Mouse (Mus musculus) small intestine, adult 2 months (tissue): ENCODE measurements around the gene Csrp3. TPM values are rescaled to one million over a fixed set of nuclear protein-coding genes. Genes with fewer than 3 reads are reported as not detected.
A peak's percentile ranks its signal among the peaks of the same experiment; 100 is the strongest.

Experiments
- H3K27ac ChIP-seq: fragments of 200-500 bp; 2 replicates; pipeline ENCODE4 v1.5.1; 2012; ENCODE audit warnings: low read depth, low read length, control low read depth, inconsistent platforms; ENCODE audit not compliant: insufficient read depth
- H3K27me3 ChIP-seq: fragments of 200-500 bp; 2 replicates; pipeline ENCODE4 v1.6.1; 2012; ENCODE audit warnings: mild to moderate bottlenecking, moderate library complexity, low read length, inconsistent platforms; ENCODE audit not compliant: control insufficient read depth, insufficient read depth
- H3K36me3 ChIP-seq: fragments of 200-500 bp; 2 replicates; pipeline ENCODE4 v1.6.1; 2012; ENCODE audit warnings: mild to moderate bottlenecking, low read length, control low read depth, inconsistent platforms; ENCODE audit not compliant: control insufficient read depth, insufficient read depth
- H3K4me1 ChIP-seq: fragments of 200-500 bp; 2 replicates; pipeline ENCODE4 v1.6.1; 2012; ENCODE audit warnings: low read length, inconsistent platforms, mixed read lengths; ENCODE audit not compliant: control insufficient read depth, insufficient read depth, insufficient read length
- H3K4me3 ChIP-seq: fragments of 200-500 bp; 2 replicates; pipeline ENCODE4 v1.5.1; 2012; ENCODE audit warnings: low read depth, mild to moderate bottlenecking, control low read depth, inconsistent platforms, low read length, moderate library complexity
- CTCF ChIP-seq: fragments of 200-500 bp; IDR thresholded peaks from 2 replicates; pipeline ENCODE4 v1.5.1; 2012; ENCODE audit warnings: low read depth, mild to moderate bottlenecking, control low read depth, inconsistent platforms, low read length, moderate library complexity, mixed read lengths; ENCODE audit not compliant: insufficient replicate concordance, insufficient read length; ENCODE audit errors: extremely low read depth
- POLR2A ChIP-seq: fragments of 200-500 bp; IDR thresholded peaks from 2 replicates; pipeline ENCODE4 v1.6.1; 2012; ENCODE audit warnings: low read depth, mild to moderate bottlenecking, control low read depth, inconsistent platforms, low read length, moderate library complexity
- WGBS: fragments of 180-500 bp; shearing (Covaris S2); methylation state at CpG from one replicate; pipeline ENCODE4 v1.1.7; 2018; 5-methylcytosine and 5-hydroxymethylcytosine counted together
- polyA plus RNA-seq: library from polyadenylated mRNA; depleted of rRNA; stranded (reverse); fragments of >200 nt; gene quantifications from 2 replicates; pipeline ENCODE4 v1.2.3, GENCODE M21; 2012

Csrp3 gene
- polyA plus RNA-seq, 1 experiment, result not detected

DNA sequence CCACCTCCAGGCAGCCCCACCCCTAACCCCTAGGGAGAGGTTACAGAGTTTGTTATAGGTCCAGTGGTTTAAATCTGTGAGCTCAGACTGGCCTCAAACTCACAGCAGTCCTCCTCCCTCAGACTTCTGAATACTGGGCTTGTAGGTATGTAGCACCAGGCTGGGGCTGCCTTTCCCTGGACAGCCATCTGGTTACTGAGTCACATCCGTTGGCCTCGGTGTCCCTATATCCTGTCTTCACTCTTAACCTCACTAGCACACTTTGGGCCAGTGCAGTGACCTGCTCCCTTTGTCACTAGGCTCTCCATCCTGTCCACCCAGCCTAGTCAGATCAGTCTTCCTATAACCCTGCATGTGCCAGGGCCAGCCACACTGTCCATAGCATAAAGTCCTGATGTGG is 40.9 kb upstream of the Csrp3 start:
- Histone ChIP-seq H3K27me3 (no peaks in the 10 kb centered on the region), H3K36me3 (no peaks in the 10 kb centered on the region), H3K4me1 (no peaks in the 10 kb centered on the region), H3K4me3 (no peak overlapping the region), H3K27ac (no peak overlapping the region)
- TF ChIP-seq CTCF, result no peak
- TF ChIP-seq POLR2A, result no peak
- WGBS, result 86% methylated on average over 2 of the region's 2 CpGs

DNA sequence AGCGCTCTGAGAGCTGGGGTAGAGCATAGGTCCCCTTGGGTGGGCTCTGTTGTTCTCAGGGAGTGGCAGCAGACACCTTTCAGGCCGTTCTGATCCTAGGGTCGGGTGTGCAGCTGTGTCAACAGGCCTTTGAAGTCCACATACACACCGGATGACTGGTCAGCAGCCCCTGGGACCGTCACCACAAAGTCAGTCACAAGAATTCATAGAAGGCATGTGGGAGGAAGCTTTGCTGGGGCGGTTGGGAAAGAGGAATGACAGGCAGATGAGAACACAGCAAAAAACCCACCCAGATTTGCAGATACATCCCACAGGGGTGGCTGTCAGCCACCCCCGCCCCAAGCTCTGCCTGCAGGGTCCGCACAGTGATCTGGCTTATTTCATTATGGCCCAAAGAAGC is 40.1 kb upstream of the Csrp3 start:
- TF ChIP-seq CTCF (no peak), POLR2A (no peak)
- no peaks in the 10 kb centered on the region for H3K27me3 ChIP-seq
- H3K4me3 ChIP-seq, result no peak overlapping the region
- no peak overlapping the region for H3K27ac ChIP-seq
- H3K36me3 ChIP-seq, result no peaks in the 10 kb centered on the region
- H3K4me1 ChIP-seq, result no peaks in the 10 kb centered on the region
- 68% methylated on average over 8 of the region's 8 CpGs for WGBS

DNA sequence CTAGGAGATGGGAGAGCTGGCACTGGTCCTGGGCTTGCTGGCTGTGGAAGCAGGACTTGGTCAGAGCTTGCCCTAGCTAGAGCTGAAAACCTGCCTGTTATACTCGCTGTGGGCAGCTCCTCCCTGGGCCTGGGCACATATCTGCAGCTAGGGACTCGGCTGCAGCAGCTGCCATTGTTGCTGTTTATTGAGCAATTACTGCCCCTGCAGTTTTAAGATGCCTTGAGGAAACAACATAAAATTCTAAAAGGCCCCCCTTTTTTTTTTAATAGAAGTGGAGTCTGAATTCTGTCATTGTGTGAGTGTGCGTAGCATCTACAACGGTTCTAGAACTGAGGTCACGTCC is 36.4 kb upstream of the Csrp3 start:
- H3K27ac ChIP-seq, result no peak overlapping the region
- H3K27me3 ChIP-seq, result 0 out of 2 replicates have a peak, but pooled peaks cover 2% of the 10 kb centered on the region
- no peak for TF ChIP-seq CTCF
- no peak for TF ChIP-seq POLR2A
- no peaks in the 10 kb centered on the region for H3K36me3 ChIP-seq
- peaks cover 9% of the 10 kb centered on the region; the same call in 1 of the 2 replicates for H3K4me1 ChIP-seq
- WGBS, result 70% methylated on average over 5 of the region's 5 CpGs
- H3K4me3 ChIP-seq, result no peak overlapping the region

DNA sequence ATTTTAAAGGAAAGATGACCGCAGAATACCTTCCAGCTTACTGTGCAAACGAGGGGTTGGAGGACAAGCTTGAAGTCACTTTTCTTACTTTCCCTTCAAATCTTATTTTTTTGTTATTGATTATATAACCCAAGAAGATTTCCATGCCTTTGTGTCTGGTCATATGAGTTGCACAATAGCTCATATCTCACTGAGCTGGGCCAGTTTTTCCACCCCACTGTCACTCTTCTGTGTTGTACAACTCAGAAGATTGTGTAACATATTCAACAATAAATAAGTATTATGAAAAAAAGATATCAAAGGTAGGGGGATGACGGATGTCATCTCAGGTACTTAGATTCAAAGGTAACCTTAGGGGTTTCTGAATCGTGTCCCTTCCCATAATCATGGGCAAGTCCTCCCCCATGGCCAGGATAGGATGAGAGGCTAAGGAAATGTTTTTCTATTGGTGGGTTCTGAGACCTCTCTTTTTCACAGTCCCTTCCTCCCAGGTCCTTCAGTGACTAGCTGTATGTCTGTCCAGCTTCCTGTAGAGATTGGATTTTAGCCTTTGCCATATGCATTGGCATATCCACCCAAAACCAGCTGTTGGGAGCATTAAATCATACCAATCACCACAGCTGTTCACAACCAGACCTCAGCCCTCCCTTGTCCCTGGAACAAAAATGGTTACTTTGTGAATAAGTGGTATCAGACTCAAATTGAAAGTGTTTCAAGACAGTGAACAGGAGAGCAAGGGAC is 35.9 kb upstream of the Csrp3 start:
- Histone ChIP-seq H3K36me3 (no peaks in the 10 kb centered on the region), H3K4me1 (peaks cover 9% of the 10 kb centered on the region; the same call in 1 of the 2 replicates), H3K27ac (no peak overlapping the region), H3K27me3 (0 out of 2 replicates have a peak, but pooled peaks cover 2% of the 10 kb centered on the region), H3K4me3 (no peak overlapping the region)
- WGBS, result 86% methylated on average over 4 of the region's 4 CpGs
- TF ChIP-seq CTCF (no peak), POLR2A (no peak)

DNA sequence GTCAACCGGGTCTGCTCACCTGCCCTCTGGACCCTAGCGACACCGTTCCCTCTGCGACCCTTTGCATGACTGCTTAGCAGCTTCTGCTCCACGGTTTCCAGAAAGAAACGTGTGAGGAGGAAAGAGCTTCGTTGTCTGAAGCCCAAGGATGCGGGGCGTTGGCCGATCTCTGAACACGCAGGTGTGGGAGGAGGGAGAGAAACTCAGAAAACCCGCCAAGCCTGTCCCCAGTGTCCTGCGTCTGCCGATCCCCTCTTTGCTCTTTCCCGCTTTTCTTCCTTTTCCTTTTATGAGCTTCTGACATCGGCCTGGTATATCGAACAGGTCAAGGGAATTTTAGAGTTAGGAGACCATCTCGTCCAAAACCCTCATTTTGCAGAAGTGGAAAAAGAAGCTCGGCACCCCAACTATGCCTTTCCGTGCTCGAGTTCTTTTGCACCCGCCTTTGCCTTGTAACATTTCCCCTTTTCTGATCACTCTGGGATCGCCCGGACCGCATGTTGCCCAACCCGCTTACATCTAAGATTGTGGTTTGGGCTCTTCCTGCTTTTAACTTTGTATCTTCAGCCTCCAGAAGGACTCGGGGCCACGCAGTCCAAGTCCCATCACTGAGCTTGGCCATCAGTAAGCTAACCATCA is 34.3 kb upstream of the Csrp3 start:
- peaks cover 12% of the 10 kb centered on the region; the same call in 1 of the 2 replicates for H3K4me1 ChIP-seq
- no peaks in the 10 kb centered on the region for H3K36me3 ChIP-seq
- no peak for TF ChIP-seq POLR2A
- no peak for TF ChIP-seq CTCF
- peak overlapping the region; percentile 57 for H3K27ac ChIP-seq
- WGBS, result 1% methylated on average over 28 of the region's 28 CpGs
- H3K4me3 ChIP-seq, result peak overlapping the region; percentile 84
- H3K27me3 ChIP-seq, result 0 out of 2 replicates have a peak, but pooled peaks cover 2% of the 10 kb centered on the region

DNA sequence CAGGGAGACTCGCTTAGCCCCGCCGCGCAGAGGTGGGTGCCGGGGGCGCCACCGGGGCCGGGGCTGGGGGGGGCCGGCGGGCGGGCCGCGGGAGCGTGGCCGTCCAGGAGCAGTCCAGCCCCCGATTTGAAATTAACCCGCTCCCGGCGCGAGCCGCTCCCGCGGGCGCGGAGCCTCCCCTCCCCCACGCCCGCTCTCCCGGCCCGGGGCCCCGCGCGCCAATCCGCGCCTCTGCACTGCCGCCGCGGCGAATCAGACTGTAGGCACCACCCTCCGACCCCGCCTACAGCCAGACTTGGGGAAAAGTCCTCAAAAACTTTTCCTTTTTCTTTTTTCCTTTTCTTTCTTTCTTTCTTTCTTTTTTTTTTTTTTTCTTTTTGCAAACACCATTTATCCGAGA is 33.7 kb upstream of the Csrp3 start, which contains the start of gene E2f8:
Gene E2f8 (minus strand): TSS at position 111 of the 400 bp plus-strand sequence.
- 0 out of 2 replicates have a peak, but pooled peaks cover 2% of the 10 kb centered on the region for H3K27me3 ChIP-seq
- peak within 1 kb of the TSS; percentile 57 for H3K27ac ChIP-seq
- WGBS, result under 1% methylated on average over 40 of the region's 41 CpGs
- H3K4me1 ChIP-seq, result peaks cover 13% of the 10 kb centered on the region; the same call in 1 of the 2 replicates
- no peaks in the 10 kb centered on the region for H3K36me3 ChIP-seq
- H3K4me3 ChIP-seq, result peak within 1 kb of the TSS; percentile 84
- TF ChIP-seq POLR2A (no peak), CTCF (no peak)

DNA sequence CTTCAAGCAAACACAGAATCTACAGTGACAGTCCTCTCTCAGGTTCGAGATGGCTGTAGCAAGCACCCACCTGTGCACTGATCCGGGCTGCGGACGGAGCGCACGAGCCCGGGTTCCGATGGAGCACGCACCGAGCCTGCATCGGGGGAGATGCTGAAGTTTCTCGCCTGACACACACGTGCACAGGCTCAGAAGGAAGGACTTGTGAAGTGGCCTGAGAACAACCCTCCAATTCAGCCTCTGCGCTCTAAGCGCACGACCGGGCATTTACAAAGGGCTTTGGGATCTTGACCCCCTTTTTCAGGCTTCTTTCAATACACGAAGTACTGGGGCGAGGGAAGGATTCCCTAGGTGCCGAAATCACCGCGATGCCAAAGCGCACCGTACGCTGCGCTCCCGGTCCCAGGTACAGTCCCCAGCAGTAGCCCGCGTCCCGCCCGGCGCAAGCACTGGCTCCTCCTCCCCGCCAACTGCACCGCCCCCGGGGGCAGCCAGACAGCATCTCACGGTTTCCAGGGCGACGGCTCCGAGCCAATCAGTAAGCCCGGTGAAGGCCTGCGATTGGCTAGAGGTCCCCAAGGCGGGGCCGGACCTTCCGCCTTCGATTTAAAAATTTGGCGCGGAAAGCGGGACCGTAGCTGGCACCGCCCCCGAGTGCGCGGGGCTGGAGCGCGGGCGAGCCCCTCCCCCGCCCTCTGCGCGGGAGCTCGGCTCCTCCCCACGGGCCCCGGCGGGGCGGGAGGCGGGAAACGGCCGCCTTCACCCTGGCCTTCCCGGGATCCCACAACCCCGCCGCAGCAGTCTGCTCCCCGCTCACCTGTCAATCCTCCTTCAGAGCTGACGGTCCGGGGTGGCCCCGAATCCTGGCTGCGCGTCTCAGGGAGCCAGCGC is 33.0 kb upstream of the Csrp3 start:
- Histone ChIP-seq H3K27me3 (0 out of 2 replicates have a peak, but pooled peaks cover 2% of the 10 kb centered on the region), H3K4me1 (peaks cover 16% of the 10 kb centered on the region; the same call in 1 of the 2 replicates), H3K27ac (no peak overlapping the region), H3K4me3 (peak overlapping the region; percentile 84), H3K36me3 (no peaks in the 10 kb centered on the region)
- WGBS, result under 1% methylated on average over 75 of the region's 77 CpGs
- TF ChIP-seq CTCF, result no peak
